Mouse (Mus musculus): ENCODE measurements at regions not wholly inside any gene's neighbourhood (a gene's known extent, or its start where the extent isn't known, plus 50 kb on each side); places are given as distances from the start of the nearest gene placed in this dataset.

- no peak overlapping the region for H3K4me3 ChIP-seq (replicated peaks)
- H3K4me2 ChIP-seq: no peak overlapping the region
- H3K36me3 ChIP-seq: no peaks in the 10 kb centered on the region
- H3K9me3 ChIP-seq: no peaks in the 10 kb centered on the region
- no peak for ATAC-seq (ENCODE audit: insufficient read depth, low FRiP score, low read depth)
- H3K27me3 ChIP-seq (replicated peaks): no peaks in the 10 kb centered on the region
- H3K4me1 ChIP-seq: no peaks in the 10 kb centered on the region
- H3K9ac ChIP-seq: no peak overlapping the region
- H3K27ac ChIP-seq: no peak overlapping the region
Observed at GRCm38 (mm10) chr3:60768996-60769395, 233.6 kb upstream of the P2ry1 start.

GRCm38 (mm10) chr3:60771866-60772265, 230.7 kb upstream of the P2ry1 start:
- Histone ChIP-seq H3K27ac (no peak overlapping the region), H3K4me2 (no peak overlapping the region), H3K4me3 (replicated peaks) (no peak overlapping the region), H3K9me3 (no peaks in the 10 kb centered on the region), H3K27me3 (replicated peaks) (no peaks in the 10 kb centered on the region), H3K9ac (no peak overlapping the region), H3K4me1 (no peaks in the 10 kb centered on the region), H3K36me3 (no peaks in the 10 kb centered on the region)
- ATAC-seq (ENCODE audit: insufficient read depth, low FRiP score, low read depth): no peak
- WGBS: 67% methylated on average over 4 of the region's 4 CpGs

GRCm38 (mm10) chr3:60773383-60773782, 229.2 kb upstream of the P2ry1 start:
- no peak overlapping the region for H3K4me3 ChIP-seq (replicated peaks)
- H3K9ac ChIP-seq: no peak overlapping the region
- ATAC-seq (ENCODE audit: insufficient read depth, low FRiP score, low read depth): peak; percentile 66; the same call in 1 of the 2 replicates
- peak overlapping the region; percentile 44; the same call in 1 of the 2 replicates for H3K27ac ChIP-seq
- H3K4me2 ChIP-seq: no peak overlapping the region
- no peaks in the 10 kb centered on the region for H3K4me1 ChIP-seq
- H3K9me3 ChIP-seq: no peaks in the 10 kb centered on the region
- H3K36me3 ChIP-seq: no peaks in the 10 kb centered on the region
- no peaks in the 10 kb centered on the region for H3K27me3 ChIP-seq (replicated peaks)
- WGBS: 39% methylated on average over 3 of the region's 3 CpGs

GRCm38 (mm10) chr3:60785137-60785875, 217.3 kb upstream of the P2ry1 start:
- no peak overlapping the region for H3K9ac ChIP-seq
- ATAC-seq (ENCODE audit: insufficient read depth, low FRiP score, low read depth): peak; percentile 96
- H3K36me3 ChIP-seq: no peaks in the 10 kb centered on the region
- H3K9me3 ChIP-seq: no peaks in the 10 kb centered on the region
- H3K4me1 ChIP-seq: no peaks in the 10 kb centered on the region
- WGBS: 44% methylated on average over 9 of the region's 9 CpGs
- no peak overlapping the region for H3K4me2 ChIP-seq
- H3K27ac ChIP-seq: peak overlapping the region; percentile 8; the same call in 1 of the 2 replicates
- H3K4me3 ChIP-seq (replicated peaks): no peak overlapping the region
- H3K27me3 ChIP-seq (replicated peaks): no peaks in the 10 kb centered on the region

GRCm38 (mm10) chr3:60787989-60788388, 214.6 kb upstream of the P2ry1 start:
- no peak overlapping the region for H3K27ac ChIP-seq
- H3K36me3 ChIP-seq: no peaks in the 10 kb centered on the region

GRCm38 (mm10) chr3:60789441-60789840, 213.2 kb upstream of the P2ry1 start:
- no peak overlapping the region for H3K4me2 ChIP-seq
- no peaks in the 10 kb centered on the region for H3K9me3 ChIP-seq
- H3K4me3 ChIP-seq (replicated peaks): no peak overlapping the region
- no peak for ATAC-seq (ENCODE audit: insufficient read depth, low FRiP score, low read depth)
- no peaks in the 10 kb centered on the region for H3K27me3 ChIP-seq (replicated peaks)
- 77% methylated on average over 4 of the region's 4 CpGs for WGBS
- H3K9ac ChIP-seq: no peak overlapping the region
- no peak overlapping the region for H3K27ac ChIP-seq
- H3K36me3 ChIP-seq: no peaks in the 10 kb centered on the region
- H3K4me1 ChIP-seq: no peaks in the 10 kb centered on the region

More at GRCm38 (mm10) chr3:60787989-60788388, 214.6 kb upstream of the P2ry1 start:
- Histone ChIP-seq H3K4me2 (no peak overlapping the region), H3K9me3 (no peaks in the 10 kb centered on the region), H3K27me3 (replicated peaks) (no peaks in the 10 kb centered on the region), H3K9ac (no peak overlapping the region), H3K4me1 (no peaks in the 10 kb centered on the region), H3K4me3 (replicated peaks) (no peak overlapping the region)
- 78% methylated on average over 8 of the region's 8 CpGs for WGBS
- ATAC-seq (ENCODE audit: insufficient read depth, low FRiP score, low read depth): no peak

GRCm38 (mm10) chr3:60792166-60792565, 210.4 kb upstream of the P2ry1 start:
- Histone ChIP-seq H3K9me3 (no peaks in the 10 kb centered on the region), H3K4me2 (no peak overlapping the region), H3K4me1 (no peaks in the 10 kb centered on the region), H3K27me3 (replicated peaks) (no peaks in the 10 kb centered on the region), H3K36me3 (no peaks in the 10 kb centered on the region), H3K9ac (no peak overlapping the region), H3K4me3 (replicated peaks) (no peak overlapping the region), H3K27ac (no peak overlapping the region)
- no peak for ATAC-seq (ENCODE audit: insufficient read depth, low FRiP score, low read depth)
- 72% methylated on average over 4 of the region's 4 CpGs for WGBS

GRCm38 (mm10) chr3:60796207-60796606, 206.4 kb upstream of the P2ry1 start:
- H3K9ac ChIP-seq: no peak overlapping the region
- H3K4me1 ChIP-seq: no peaks in the 10 kb centered on the region
- no peak overlapping the region for H3K4me2 ChIP-seq
- 79% methylated on average over 2 of the region's 2 CpGs for WGBS
- no peak overlapping the region for H3K4me3 ChIP-seq (replicated peaks)
- no peaks in the 10 kb centered on the region for H3K36me3 ChIP-seq
- no peaks in the 10 kb centered on the region for H3K9me3 ChIP-seq
- ATAC-seq (ENCODE audit: insufficient read depth, low FRiP score, low read depth): no peak
- H3K27me3 ChIP-seq (replicated peaks): no peaks in the 10 kb centered on the region
- H3K27ac ChIP-seq: no peak overlapping the region

- no peak overlapping the region for H3K9ac ChIP-seq
- H3K4me2 ChIP-seq: no peak overlapping the region
- no peak overlapping the region for H3K4me3 ChIP-seq (replicated peaks)
- no peaks in the 10 kb centered on the region for H3K4me1 ChIP-seq
- H3K9me3 ChIP-seq: no peaks in the 10 kb centered on the region
- no peaks in the 10 kb centered on the region for H3K36me3 ChIP-seq
- ATAC-seq (ENCODE audit: insufficient read depth, low FRiP score, low read depth): no peak
- no peak overlapping the region for H3K27ac ChIP-seq
- 84% methylated on average over 6 of the region's 6 CpGs for WGBS
- no peaks in the 10 kb centered on the region for H3K27me3 ChIP-seq (replicated peaks)
Observed at GRCm38 (mm10) chr3:60797808-60798207, 204.8 kb upstream of the P2ry1 start.

- H3K36me3 ChIP-seq: no peaks in the 10 kb centered on the region
- no peak overlapping the region for H3K4me3 ChIP-seq (replicated peaks)
- 73% methylated on average over 2 of the region's 2 CpGs for WGBS
- no peak; the same call in 1 of the 2 replicates for ATAC-seq (ENCODE audit: insufficient read depth, low FRiP score, low read depth)
- H3K9me3 ChIP-seq: no peaks in the 10 kb centered on the region
- H3K27ac ChIP-seq: no peak overlapping the region
- H3K4me1 ChIP-seq: no peaks in the 10 kb centered on the region
- H3K27me3 ChIP-seq (replicated peaks): no peaks in the 10 kb centered on the region
- H3K9ac ChIP-seq: no peak overlapping the region
- no peak overlapping the region for H3K4me2 ChIP-seq
Observed at GRCm38 (mm10) chr3:60798461-60798860, 204.1 kb upstream of the P2ry1 start.

GRCm38 (mm10) chr3:60798862-60799261, 203.7 kb upstream of the P2ry1 start:
- no peaks in the 10 kb centered on the region for H3K27me3 ChIP-seq (replicated peaks)
- no peak overlapping the region for H3K4me2 ChIP-seq
- H3K36me3 ChIP-seq: no peaks in the 10 kb centered on the region
- no peak for ATAC-seq (ENCODE audit: insufficient read depth, low FRiP score, low read depth)
- no peak overlapping the region for H3K9ac ChIP-seq
- H3K4me3 ChIP-seq (replicated peaks): no peak overlapping the region
- H3K27ac ChIP-seq: no peak overlapping the region
- 75% methylated on average over 5 of the region's 5 CpGs for WGBS
- H3K9me3 ChIP-seq: no peaks in the 10 kb centered on the region
- H3K4me1 ChIP-seq: no peaks in the 10 kb centered on the region

GRCm38 (mm10) chr3:60804711-60805293, 197.8 kb upstream of the P2ry1 start:
- Histone ChIP-seq H3K4me3 (replicated peaks) (no peak overlapping the region), H3K27me3 (replicated peaks) (no peaks in the 10 kb centered on the region), H3K36me3 (no peaks in the 10 kb centered on the region), H3K9ac (no peak overlapping the region), H3K4me2 (no peak overlapping the region), H3K27ac (no peak overlapping the region), H3K4me1 (no peaks in the 10 kb centered on the region), H3K9me3 (no peaks in the 10 kb centered on the region)
- WGBS: 68% methylated on average over 3 of the region's 3 CpGs
- no peak for ATAC-seq (ENCODE audit: insufficient read depth, low FRiP score, low read depth)
